Mouse (Mus musculus) MEL-GATA-1-ER (cell line): ENCODE measurements around the gene Toe1.
"Not testable (repeated sequence)": the region's sequence is repeated elsewhere in the genome, so short reads cannot be mapped to it uniquely, and the experiment has no call there.

ENCODE experiments used
- DNase-seq: peaks from one replicate; pipeline ENCODE4 v3.0.0-alpha.2; 2012; ENCODE audit warnings: low read depth; ENCODE audit errors: extremely low read depth

The Toe1 gene

GRCm38 (mm10) chr4:116807197-116808129 is at the start of gene Toe1, which contains the start of gene Mutyh:
Gene Toe1, minus strand, starts transcription at chr4:116807640.
Gene Mutyh, plus strand, starts transcription at chr4:116807723.
- peak; percentile 91 for DNase-seq

- DNase-seq = no peak
Measured at GRCm38 (mm10) chr4:116857203-116857602, 49.8 kb upstream of the Toe1 start.

- DNase-seq = no peak
Measured at GRCm38 (mm10) chr4:116854286-116854685, 46.8 kb upstream of the Toe1 start.

- no peak for DNase-seq
Measured at GRCm38 (mm10) chr4:116849901-116850300, 42.5 kb upstream of the Toe1 start.

- no peak for DNase-seq
Measured at GRCm38 (mm10) chr4:116844324-116844723, 36.9 kb upstream of the Toe1 start.

DNA sequence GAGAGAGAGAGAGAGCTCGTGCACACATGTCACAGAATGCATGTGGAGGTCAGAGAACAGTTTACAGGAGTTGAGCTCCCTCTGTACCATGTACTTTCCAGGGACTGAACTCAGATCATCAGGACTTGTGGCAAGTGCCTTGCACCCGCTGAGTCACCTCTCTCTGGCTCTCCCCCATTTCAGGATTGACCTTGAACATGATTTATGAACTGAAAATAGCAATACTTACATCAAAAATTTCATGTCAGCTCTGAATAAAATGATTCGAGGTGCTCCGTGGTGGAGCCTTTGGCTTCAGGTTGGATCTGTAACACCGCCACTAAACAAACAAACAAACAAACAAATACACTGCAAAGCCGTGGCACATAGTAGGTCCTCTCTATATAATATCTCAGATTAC is 33.4 kb upstream of the Toe1 start:
- DNase-seq = no peak

- not testable (repeated sequence) for DNase-seq
Measured at GRCm38 (mm10) chr4:116840096-116840495, 32.7 kb upstream of the Toe1 start.

DNA sequence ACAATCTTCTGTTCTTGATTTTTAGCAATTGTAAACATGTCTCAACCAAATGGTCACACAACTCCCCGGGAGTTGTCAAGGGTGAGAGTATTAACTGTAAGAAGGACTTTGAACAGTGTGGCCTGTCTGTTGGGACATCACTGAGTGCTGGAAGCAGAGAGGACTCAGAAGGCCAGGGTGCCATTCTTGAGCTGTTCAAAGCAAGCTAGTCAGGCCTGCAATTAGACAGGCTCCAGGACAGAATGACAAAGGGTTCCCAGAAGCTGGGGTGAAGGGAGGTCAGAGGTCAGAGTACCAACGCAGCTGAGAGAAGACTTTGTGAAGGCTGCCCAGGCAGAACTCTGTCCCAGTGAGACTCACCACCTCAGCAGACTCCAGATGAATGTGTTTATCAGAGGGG is 31.6 kb upstream of the Toe1 start:
- DNase-seq = no peak

DNA sequence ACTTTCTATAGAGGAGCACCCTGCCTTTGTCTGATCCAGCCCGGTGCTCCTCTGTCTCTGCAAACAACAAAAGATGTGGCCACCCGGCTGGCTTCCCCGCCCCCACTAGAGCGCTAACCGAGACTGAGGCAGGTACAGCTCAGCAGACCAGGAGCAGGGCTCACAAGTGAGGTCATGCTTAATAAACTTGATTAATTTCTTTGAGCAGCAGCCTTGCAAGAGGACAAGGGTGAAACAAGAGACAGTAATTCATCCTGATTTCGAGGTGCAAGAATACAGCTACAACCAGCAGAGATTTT is 22.6 kb upstream of the Toe1 start:
- DNase-seq = no peak

DNA sequence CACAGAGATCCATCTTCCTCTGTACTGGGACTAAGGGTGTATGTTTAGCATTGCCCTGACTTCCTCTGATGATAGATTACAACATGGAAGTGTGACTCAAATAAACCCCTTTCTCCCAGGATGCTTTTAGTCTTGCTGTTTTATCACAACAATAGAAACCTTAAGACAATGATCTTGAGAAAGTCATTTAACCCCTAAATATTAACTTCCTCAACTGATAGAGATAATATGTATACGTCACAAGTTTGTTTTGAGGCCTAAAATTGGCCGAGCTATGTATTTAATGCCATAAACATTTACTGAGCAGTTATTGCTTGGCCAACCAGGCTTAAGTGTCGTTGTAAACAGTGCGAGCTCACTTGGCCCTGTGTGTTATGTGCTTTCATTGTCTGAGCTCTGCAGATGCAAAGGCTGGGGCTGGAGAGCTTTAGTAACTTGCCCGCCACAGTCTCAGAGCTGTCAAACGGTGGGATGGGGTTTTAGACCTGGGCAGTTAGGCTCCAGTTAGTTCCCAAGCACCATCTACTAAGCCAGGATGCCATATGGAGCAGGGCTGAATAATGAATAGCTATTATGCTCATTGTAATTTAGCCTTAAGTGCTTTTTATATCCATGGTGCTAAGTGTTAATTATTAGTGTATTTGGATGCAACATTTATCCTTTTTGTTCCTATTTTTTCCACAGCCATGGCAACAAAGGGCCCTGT is 22.1 kb upstream of the Toe1 start:
- no peak for DNase-seq

- peak; percentile 49 for DNase-seq
Measured at GRCm38 (mm10) chr4:116827819-116828218, 20.4 kb upstream of the Toe1 start.

DNA sequence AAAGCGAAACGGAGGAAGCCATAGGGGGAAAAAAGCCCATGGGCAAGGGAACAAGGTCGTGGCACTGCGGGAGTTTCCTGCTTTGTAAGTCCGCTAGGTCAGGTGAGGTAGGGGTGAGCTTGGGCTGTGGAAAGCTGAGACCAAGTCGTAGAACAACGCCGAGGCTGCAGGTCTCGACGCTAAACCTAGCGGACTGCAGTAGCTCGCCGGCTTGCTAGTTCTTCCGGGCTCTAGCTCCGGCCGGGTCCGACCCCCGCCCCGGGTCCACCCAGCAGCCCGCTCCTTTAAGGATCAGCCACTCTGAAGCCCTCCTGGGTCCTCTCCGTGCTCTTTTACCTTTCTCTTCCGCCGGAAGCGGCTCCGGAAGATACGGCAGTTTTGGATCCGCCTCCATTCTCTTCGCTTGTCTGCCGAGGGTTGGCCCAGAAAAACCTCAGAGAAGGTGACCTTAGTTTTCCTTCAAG is 17.1 kb upstream of the Toe1 start:
- no peak for DNase-seq

GRCm38 (mm10) chr4:116821694-116822016 is 14.2 kb upstream of the Toe1 start, which contains the start of gene Hpdl:
Gene Hpdl, minus strand, starts transcription at chr4:116821707.
- peak; percentile 25 for DNase-seq

DNA sequence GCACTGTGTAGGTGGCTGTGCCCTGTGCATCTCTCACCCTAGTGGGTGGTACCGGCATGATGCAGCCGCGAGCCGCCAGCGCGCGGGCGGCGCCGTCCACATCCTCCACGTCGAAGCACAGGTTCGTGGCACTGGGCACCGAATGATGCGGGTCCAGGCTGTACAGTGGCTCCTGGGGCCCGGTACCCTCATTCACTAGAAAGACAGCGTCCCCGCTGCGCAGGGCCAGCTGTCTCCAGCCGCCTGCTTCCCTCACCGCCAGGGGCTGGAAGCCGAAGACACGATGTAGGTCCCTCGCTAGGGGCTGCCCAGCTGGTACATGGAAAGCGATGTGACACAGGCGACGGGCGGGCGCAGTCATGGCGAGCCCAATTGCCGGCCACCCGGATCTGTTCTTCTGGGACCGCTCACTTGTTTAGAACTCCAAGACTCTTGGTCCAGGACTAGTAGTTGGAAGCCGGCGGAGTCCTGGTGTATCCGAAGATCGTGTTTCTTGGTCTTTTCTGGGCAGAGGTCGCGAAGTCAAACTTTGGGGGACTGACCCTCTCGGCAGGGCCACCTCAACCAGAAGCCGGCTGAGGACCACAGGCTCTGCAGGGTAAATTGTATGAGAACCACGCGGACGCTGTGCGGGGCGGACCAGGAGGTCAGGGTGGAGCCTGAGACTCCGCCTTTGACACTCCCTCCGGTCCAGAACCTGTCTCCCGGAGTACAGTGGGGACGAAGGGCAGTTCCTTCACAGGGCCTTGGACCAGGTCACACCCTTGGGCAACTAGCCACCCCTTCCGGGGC is 13.7 kb upstream of the Toe1 start:
- DNase-seq = no peak

- DNase-seq = no peak
Measured at GRCm38 (mm10) chr4:116819968-116820901, 12.8 kb upstream of the Toe1 start.

- no peak for DNase-seq
Measured at GRCm38 (mm10) chr4:116817486-116817885, 10.0 kb upstream of the Toe1 start.

DNA sequence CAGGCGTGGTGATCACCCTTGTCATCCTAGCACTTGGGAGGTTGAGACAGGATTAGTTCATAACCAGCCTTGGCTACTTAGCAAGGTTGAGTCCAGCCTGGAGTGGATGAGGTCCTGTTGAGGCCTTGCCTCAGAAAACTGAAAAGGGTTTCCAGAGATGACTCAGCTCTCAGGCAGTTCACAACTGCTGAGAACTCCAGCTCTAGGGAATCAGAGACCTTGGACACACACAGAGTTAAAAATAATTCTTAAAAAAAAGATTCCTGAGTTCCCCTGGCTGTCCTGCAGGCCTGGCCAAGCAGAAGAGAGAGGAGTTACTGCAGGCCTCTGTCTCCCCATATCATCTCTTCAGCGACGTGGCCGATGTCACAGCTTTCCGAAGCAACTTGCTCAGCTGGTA is 7.8 kb upstream of the Toe1 start:
- DNase-seq = no peak

- no peak for DNase-seq
Measured at GRCm38 (mm10) chr4:116811012-116811411, 3.6 kb upstream of the Toe1 start.

DNA sequence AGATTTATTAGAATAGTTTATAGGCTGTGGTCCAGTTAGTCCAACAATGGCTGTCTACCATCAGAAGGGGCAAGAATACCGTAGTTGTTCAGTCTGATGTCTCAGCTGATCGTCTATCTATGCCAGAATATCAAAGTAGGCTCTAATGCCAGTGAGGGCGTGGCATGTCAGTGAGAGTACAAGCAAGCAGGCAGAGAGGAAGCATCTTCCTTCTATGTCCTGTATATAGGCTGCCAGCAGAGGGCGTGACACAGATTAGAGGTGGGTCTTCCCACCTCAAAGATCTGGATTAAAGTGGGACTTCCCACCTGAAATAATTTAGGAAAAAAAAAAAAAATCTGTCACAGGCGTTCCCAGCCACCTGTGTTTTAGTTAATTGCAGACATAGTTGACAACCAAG is 7.5 kb downstream of the Toe1 start:
- peak; percentile 30 for DNase-seq

GRCm38 (mm10) chr4:116796442-116797110 is 10.9 kb downstream of the Toe1 start:
- no peak for DNase-seq
